Mouse (Mus musculus): Measurements from ENCODE around the gene Cftr. TPM values are rescaled to one million over a fixed set of nuclear protein-coding genes. Genes with fewer than 3 reads are reported as not detected.

Cftr gene
- total RNA-seq (2012; rRNA removed) (not detected in 2 replicates), polyA plus RNA-seq (2012; ENCODE audit: insufficient read depth in 1 of 2, insufficient read length in 2 of 2, low read depth in 1 of 2, low replicate concordance in 2 of 2, missing spikeins in 1 of 2) (not detected)

DNA sequence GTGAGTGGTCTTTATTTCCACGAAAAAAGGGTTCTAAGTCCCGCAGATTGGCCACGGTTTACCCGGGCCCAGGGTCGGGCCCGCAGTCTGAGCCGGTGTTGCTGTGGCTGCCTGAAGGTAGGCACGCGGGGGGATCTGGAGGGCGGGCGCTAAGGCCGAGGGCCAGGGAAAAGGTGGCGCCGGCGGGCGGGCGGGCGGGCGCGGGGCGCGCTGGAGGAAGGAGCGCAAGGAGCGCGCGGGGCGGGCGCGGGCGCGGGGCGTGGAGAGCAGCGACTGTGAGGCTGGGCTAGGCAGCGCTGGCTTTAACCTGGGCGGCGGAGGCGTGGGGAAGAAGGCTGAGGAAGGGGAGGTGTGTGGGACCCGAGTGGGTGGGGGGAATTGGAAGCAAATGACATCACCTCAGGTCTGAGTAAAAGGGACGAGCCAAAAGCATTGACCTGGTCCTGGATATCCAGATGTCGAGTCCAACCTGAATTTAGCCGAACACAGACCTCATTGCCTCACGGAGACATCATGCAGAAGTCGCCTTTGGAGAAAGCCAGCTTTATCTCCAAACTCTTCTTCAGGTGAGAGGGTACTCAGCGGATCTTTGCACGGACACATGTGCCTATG is at the start of gene Cftr:
Gene Cftr, plus strand, starts transcription at position 377 of the 612 bp plus-strand sequence.
- Histone ChIP-seq H3K9me3 (replicated peaks; ENCODE audit: insufficient read depth, low read length) (no peaks in the 10 kb centered on the region), H3K9ac (ENCODE audit: control insufficient read depth, low read depth, low read length, poor library complexity, severe bottlenecking) (no peak within 1 kb of the TSS), H3K4me3 (ENCODE audit: control insufficient read depth in 1 of 2, insufficient read depth in 1 of 2, low read depth in 2 of 2, low read length in 2 of 2) (no peak within 1 kb of the TSS), H3K79me2 (ENCODE audit: control insufficient read depth, insufficient read depth, low read length, poor library complexity) (no peaks in the 10 kb centered on the region), H3K27ac (ENCODE audit: control insufficient read depth, low read depth, low read length) (no peak within 1 kb of the TSS), H3K27me3 (ENCODE audit: control insufficient read depth in 1 of 2, insufficient read depth in 2 of 2, low read length in 2 of 2) (no peaks in the 10 kb centered on the region; a peak in 1 of 4 replicates), H3K4me1 (ENCODE audit: control insufficient read depth in 1 of 2, insufficient read depth in 2 of 2, low read length in 2 of 2) (no peaks in the 10 kb centered on the region), H3K36me3 (ENCODE audit: control insufficient read depth in 1 of 2, insufficient read depth in 2 of 2, low read length in 2 of 2) (no peaks in the 10 kb centered on the region)
- TF ChIP-seq ETS1 (IDR thresholded peaks at IDR 0.05; ENCODE audit: low read depth, low read length) (no peak), USF1 (IDR thresholded peaks at IDR 0.05; ENCODE audit: low read depth, low read length) (no peak), ZC3H11A (IDR thresholded peaks at IDR 0.05; ENCODE audit: low read depth, low read length) (no peak), USF2 (IDR thresholded peaks at IDR 0.05; ENCODE audit: borderline replicate concordance in 1 of 2, insufficient read depth in 1 of 2, low read depth in 1 of 2, low read length in 2 of 2) (no peak), TAL1 (IDR thresholded peaks at IDR 0.05; ENCODE audit: low read length) (no peak), ELF1 (IDR thresholded peaks at IDR 0.05; ENCODE audit: low read depth, low read length) (no peak), MAZ (IDR thresholded peaks at IDR 0.05; ENCODE audit: low read depth, low read length) (no peak), CHD1 (IDR thresholded peaks at IDR 0.05; ENCODE audit: low read depth, low read length) (no peak), KAT2A (conservative IDR thresholded peaks at IDR 0.05; ENCODE audit: low read depth, low read length) (no peak), UBTF (IDR thresholded peaks at IDR 0.05; ENCODE audit: borderline replicate concordance, insufficient read depth, low read depth, low read length) (no peak), MYB (IDR thresholded peaks at IDR 0.05; ENCODE audit: low read depth, low read length) (no peak), SMC3 (IDR thresholded peaks at IDR 0.05; ENCODE audit: low read depth, low read length) (no peak), MXI1 (IDR thresholded peaks at IDR 0.05; ENCODE audit: low read depth, low read length) (no peak), MAX (IDR thresholded peaks at IDR 0.05; ENCODE audit: low read length) (no peak), POLR2A (IDR thresholded peaks at IDR 0.05; ENCODE audit: control insufficient read depth in 1 of 2, insufficient read depth in 1 of 2, low read depth in 1 of 2, low read length in 2 of 2, poor library complexity in 1 of 2) (no peak)
- DNase-seq (ENCODE audit: low read depth, low spot score), result no peak

DNA sequence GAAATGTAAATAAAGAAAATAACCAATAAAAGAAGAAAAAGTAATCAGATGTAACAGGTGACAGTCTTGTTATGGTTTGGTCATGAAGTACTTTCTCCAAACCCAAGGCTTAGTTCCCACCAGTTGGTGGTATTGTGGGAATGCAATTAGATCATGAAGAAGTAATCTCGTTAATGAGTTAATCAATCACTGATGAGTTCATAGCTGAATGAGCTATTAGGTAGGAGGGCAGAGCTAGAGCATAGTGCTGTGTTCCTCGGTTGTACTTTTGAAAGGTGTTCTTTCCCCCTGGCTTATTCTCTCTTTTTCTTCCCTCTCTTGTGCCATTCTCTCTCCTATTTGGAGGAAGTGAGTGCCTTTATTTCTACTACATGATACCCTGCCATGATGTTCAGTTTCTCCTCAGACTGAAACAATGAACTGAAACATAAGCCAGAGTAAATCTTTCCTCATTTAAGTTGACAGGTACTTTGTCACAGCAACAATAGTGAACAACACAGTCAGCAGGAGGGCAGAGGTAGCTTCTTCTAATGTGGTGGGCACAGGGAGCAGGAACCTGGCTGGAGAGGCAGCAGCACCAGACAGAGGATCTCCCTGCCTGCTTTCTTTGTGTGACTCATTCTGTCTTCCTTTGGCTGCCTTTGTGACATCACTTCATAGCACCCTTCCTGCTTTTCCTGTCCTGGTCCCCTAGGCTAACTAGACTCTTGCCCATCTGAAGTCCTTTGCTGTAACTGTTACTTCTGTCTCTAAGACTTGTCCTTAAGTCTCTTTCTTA is 43.1 kb upstream of the Cftr start:
- no peak overlapping the region for H3K27ac ChIP-seq (ENCODE audit: control insufficient read depth, low read depth, low read length)
- TF ChIP-seq BHLHE40 (IDR thresholded peaks at IDR 0.05; ENCODE audit: borderline replicate concordance, low read depth, low read length) (no peak), POLR2A (IDR thresholded peaks at IDR 0.05; ENCODE audit: control insufficient read depth in 1 of 2, insufficient read depth in 1 of 2, low read depth in 1 of 2, low read length in 2 of 2, poor library complexity in 1 of 2) (no peak), ZNF384 (IDR thresholded peaks at IDR 0.05; ENCODE audit: low read depth, low read length) (no peak), ZC3H11A (IDR thresholded peaks at IDR 0.05; ENCODE audit: low read depth, low read length) (no peak), TBP (IDR thresholded peaks at IDR 0.05; ENCODE audit: low read depth, low read length) (no peak), POLR2AphosphoS2 (IDR thresholded peaks at IDR 0.05; ENCODE audit: low read length) (no peak), GABPA (IDR thresholded peaks at IDR 0.05; ENCODE audit: low read depth, low read length) (no peak)
- H3K4me1 ChIP-seq (ENCODE audit: control insufficient read depth in 1 of 2, insufficient read depth in 2 of 2, low read length in 2 of 2), result no peaks in the 10 kb centered on the region
- H3K9me3 ChIP-seq (replicated peaks; ENCODE audit: insufficient read depth, low read length), result no peaks in the 10 kb centered on the region
- H3K9ac ChIP-seq (ENCODE audit: control insufficient read depth, low read depth, low read length, poor library complexity, severe bottlenecking), result no peak overlapping the region
- no peaks in the 10 kb centered on the region for H3K36me3 ChIP-seq (ENCODE audit: control insufficient read depth in 1 of 2, insufficient read depth in 2 of 2, low read length in 2 of 2)
- H3K4me3 ChIP-seq (ENCODE audit: control insufficient read depth in 1 of 2, insufficient read depth in 1 of 2, low read depth in 2 of 2, low read length in 2 of 2), result no peak overlapping the region
- DNase-seq (ENCODE audit: low read depth, low spot score), result no peak
- no peaks in the 10 kb centered on the region for H3K79me2 ChIP-seq (ENCODE audit: control insufficient read depth, insufficient read depth, low read length, poor library complexity)
- no peaks in the 10 kb centered on the region; a peak in 1 of 4 replicates for H3K27me3 ChIP-seq (ENCODE audit: control insufficient read depth in 1 of 2, insufficient read depth in 2 of 2, low read length in 2 of 2)

All from MEL (cell line).